Mouse (Mus musculus): ENCODE measurements at regions not wholly inside any gene's neighbourhood (a gene's known extent, or its start where the extent isn't known, plus 50 kb on each side); places are given as distances from the start of the nearest gene placed in this dataset.

DNA sequence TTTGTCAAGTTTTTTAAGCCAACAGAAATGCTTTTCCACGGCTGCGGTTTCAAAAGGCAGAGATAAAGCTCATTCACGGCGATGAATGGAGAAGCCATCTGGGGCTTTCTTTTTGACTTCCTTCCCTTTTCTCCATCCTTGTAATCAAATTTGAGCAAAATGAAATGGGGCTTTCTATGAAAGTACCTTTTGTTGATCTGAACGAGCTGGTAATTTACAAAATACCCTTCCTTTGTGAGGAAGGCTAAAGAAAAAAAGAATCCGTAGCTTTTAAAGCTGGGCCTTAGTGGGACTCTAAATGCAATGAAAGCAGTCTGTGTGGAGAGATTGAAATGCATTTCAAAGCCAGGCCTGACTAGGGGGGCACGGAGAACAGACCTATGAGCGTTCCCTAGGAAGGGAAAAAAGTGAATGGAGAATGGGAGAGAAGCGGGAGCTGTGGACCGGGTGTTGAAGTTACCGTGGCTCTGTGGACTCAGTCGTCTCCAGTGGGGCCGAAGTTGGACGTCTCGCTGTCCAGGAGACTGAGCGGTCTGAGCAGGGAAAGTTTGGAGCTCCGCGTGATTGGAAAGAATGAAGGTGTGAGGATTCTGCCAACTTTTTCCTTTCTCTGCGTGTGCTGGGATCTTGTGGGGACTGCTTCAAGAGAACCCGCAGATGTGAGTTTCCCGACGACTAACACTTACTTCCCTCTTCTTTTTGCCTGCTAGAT is 115.5 kb upstream of the Dnajc19 start:
- Histone ChIP-seq H3K4me3 (ENCODE audit: insufficient read depth, poor library complexity, severe bottlenecking) (no peak overlapping the region), H3K36me3 (ENCODE audit: control insufficient read depth, insufficient read depth) (no peaks in the 10 kb centered on the region), H3K79me2 (ENCODE audit: control insufficient read depth, insufficient read depth) (no peaks in the 10 kb centered on the region), H3K27me3 (ENCODE audit: control insufficient read depth, insufficient read depth, insufficient read length) (no peaks in the 10 kb centered on the region), H3ac (ENCODE audit: control insufficient read depth, insufficient read length, low read depth) (no peak overlapping the region), H3K79me3 (ENCODE audit: low read depth) (no peaks in the 10 kb centered on the region)
- TF ChIP-seq MYOD1 (IDR thresholded peaks at IDR 0.05; ENCODE audit: control insufficient read depth, insufficient read length, low read depth) (no peak), MAX (IDR thresholded peaks at IDR 0.05) (no peak)

DNA sequence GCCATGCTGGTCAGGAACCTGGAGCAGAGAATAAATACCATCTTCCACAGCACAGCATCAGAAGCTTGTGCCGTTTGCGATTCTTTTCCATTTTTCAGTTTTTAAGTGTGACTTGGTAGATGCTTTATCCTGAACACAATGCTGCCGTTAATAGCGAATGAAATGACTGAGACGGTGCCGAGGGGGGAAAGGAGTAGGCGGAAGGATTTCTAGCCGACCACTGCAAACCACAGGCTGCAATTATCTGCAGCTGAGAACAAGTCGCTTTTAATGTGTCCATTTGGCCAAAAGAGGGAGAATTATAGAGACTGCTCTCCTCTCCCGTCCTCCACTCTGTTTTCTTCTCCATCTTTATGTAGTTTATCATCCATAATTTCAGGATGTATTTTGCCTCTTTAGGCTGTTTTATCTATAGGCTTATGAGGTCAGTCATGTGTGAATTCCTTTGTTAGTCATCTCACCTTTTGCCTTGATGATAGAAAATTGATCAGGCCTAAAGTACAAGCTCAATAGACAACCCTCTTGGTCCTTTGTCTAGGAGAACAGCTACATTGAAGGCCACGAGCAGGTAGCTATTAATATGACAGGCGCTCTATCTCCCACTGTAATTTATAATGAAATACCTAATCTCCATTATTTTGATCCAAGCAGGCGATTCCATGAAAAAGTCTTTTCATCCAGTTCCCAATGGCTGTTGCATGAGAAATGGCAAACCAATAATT is 114.8 kb upstream of the Dnajc19 start:
- Histone ChIP-seq H3K79me3 (ENCODE audit: low read depth) (no peaks in the 10 kb centered on the region), H3K36me3 (ENCODE audit: control insufficient read depth, insufficient read depth) (no peaks in the 10 kb centered on the region), H3K4me3 (ENCODE audit: insufficient read depth, poor library complexity, severe bottlenecking) (no peak overlapping the region), H3K27me3 (ENCODE audit: control insufficient read depth, insufficient read depth, insufficient read length) (no peaks in the 10 kb centered on the region), H3ac (ENCODE audit: control insufficient read depth, insufficient read length, low read depth) (no peak overlapping the region), H3K79me2 (ENCODE audit: control insufficient read depth, insufficient read depth) (no peaks in the 10 kb centered on the region)
- no peak for TF ChIP-seq USF1 (IDR thresholded peaks at IDR 0.05; ENCODE audit: low read depth)
- TF ChIP-seq MYOG (IDR thresholded peaks at IDR 0.05; ENCODE audit: control insufficient read depth, extremely low read depth, insufficient read length), result no peak
- TF ChIP-seq CTCF (IDR thresholded peaks at IDR 0.05; ENCODE audit: control insufficient read depth, insufficient read depth, insufficient read length), result no peak
- TF ChIP-seq MAX (IDR thresholded peaks at IDR 0.05), result no peak
- TF ChIP-seq MYOD1 (IDR thresholded peaks at IDR 0.05; ENCODE audit: control insufficient read depth, insufficient read length, low read depth), result no peak
- TF ChIP-seq FOSL1 (IDR thresholded peaks at IDR 0.05; ENCODE audit: insufficient read depth, low read length, poor library complexity, severe bottlenecking), result no peak
- no peak for TF ChIP-seq CEBPB (IDR thresholded peaks at IDR 0.05; ENCODE audit: low read depth)

DNA sequence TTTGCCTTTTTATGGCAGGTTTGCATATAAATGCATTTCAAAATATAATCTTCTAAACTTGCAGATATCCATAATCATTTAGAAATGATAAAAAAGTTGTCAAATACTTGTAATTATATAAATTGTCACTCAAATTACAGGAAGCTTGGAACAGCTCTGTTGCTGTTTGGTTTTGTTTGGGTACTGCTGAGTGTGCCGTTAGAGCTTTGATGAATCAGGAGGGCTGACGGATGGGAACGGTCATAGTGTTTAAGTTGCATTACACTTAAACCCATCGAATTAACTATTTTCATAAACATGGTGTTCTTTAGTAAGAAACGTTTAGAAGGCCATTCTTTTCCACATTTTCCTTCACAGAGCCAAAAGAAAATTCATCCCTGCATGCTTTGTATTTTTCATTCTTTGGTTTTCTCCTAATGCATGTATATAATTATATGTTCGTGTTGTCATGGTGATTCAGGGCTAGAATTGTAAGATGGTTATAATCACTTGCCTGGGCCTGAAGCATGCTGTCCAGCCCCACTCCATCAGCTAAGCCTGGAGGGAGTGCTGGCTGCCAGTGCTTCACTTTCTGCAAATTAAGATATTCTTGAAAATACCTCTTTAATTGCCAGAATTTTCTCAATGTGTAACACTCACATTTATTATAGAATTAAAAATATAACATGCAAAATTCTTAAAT is 92.4 kb upstream of the Dnajc19 start:
- no peak overlapping the region for H3K4me3 ChIP-seq (ENCODE audit: insufficient read depth, poor library complexity, severe bottlenecking)
- H3K36me3 ChIP-seq (ENCODE audit: control insufficient read depth, insufficient read depth), result no peaks in the 10 kb centered on the region
- no peak overlapping the region for H3ac ChIP-seq (ENCODE audit: control insufficient read depth, insufficient read length, low read depth)
- H3K79me2 ChIP-seq (ENCODE audit: control insufficient read depth, insufficient read depth), result no peaks in the 10 kb centered on the region
- TF ChIP-seq MYOD1 (IDR thresholded peaks at IDR 0.05; ENCODE audit: control insufficient read depth, insufficient read length, low read depth) (no peak), CEBPB (IDR thresholded peaks at IDR 0.05; ENCODE audit: low read depth) (no peak), MYOG (IDR thresholded peaks at IDR 0.05; ENCODE audit: control insufficient read depth, extremely low read depth, insufficient read length) (no peak), MAX (IDR thresholded peaks at IDR 0.05) (no peak), FOSL1 (IDR thresholded peaks at IDR 0.05; ENCODE audit: insufficient read depth, low read length, poor library complexity, severe bottlenecking) (no peak), CTCF (IDR thresholded peaks at IDR 0.05; ENCODE audit: control insufficient read depth, insufficient read depth, insufficient read length) (no peak), USF1 (IDR thresholded peaks at IDR 0.05; ENCODE audit: low read depth) (no peak)
- H3K79me3 ChIP-seq (ENCODE audit: low read depth), result no peaks in the 10 kb centered on the region
- no peaks in the 10 kb centered on the region for H3K27me3 ChIP-seq (ENCODE audit: control insufficient read depth, insufficient read depth, insufficient read length)

DNA sequence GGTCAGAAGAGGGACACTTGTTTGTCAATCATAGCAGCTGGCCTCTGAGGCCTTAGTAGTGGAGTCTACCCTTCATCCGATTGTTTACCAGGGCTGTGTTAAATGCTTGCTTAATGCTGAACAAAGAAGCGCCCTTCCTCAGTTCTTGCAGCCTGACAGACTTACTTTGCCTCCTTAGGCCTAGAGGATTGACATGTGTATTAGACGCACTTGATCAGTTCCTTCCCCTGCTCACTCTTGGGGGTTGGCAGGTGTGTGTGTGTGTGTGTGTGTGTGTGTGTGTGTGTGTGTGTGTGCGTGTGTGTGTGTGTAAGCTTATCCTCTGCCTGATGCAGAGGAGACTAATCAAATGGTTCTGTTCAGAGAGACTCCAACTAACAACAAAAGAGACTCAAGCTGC is 91.8 kb upstream of the Dnajc19 start:
- H3K27me3 ChIP-seq (ENCODE audit: control insufficient read depth, insufficient read depth, insufficient read length), result no peaks in the 10 kb centered on the region
- no peak overlapping the region for H3K4me3 ChIP-seq (ENCODE audit: insufficient read depth, poor library complexity, severe bottlenecking)
- no peaks in the 10 kb centered on the region for H3K79me3 ChIP-seq (ENCODE audit: low read depth)
- no peaks in the 10 kb centered on the region for H3K36me3 ChIP-seq (ENCODE audit: control insufficient read depth, insufficient read depth)
- no peaks in the 10 kb centered on the region for H3K79me2 ChIP-seq (ENCODE audit: control insufficient read depth, insufficient read depth)
- TF ChIP-seq USF1 (IDR thresholded peaks at IDR 0.05; ENCODE audit: low read depth) (no peak), CEBPB (IDR thresholded peaks at IDR 0.05; ENCODE audit: low read depth) (no peak), FOSL1 (IDR thresholded peaks at IDR 0.05; ENCODE audit: insufficient read depth, low read length, poor library complexity, severe bottlenecking) (no peak), CTCF (IDR thresholded peaks at IDR 0.05; ENCODE audit: control insufficient read depth, insufficient read depth, insufficient read length) (no peak), MAX (IDR thresholded peaks at IDR 0.05) (no peak), MYOD1 (IDR thresholded peaks at IDR 0.05; ENCODE audit: control insufficient read depth, insufficient read length, low read depth) (no peak), MYOG (IDR thresholded peaks at IDR 0.05; ENCODE audit: control insufficient read depth, extremely low read depth, insufficient read length) (no peak)
- H3ac ChIP-seq (ENCODE audit: control insufficient read depth, insufficient read length, low read depth), result no peak overlapping the region

DNA sequence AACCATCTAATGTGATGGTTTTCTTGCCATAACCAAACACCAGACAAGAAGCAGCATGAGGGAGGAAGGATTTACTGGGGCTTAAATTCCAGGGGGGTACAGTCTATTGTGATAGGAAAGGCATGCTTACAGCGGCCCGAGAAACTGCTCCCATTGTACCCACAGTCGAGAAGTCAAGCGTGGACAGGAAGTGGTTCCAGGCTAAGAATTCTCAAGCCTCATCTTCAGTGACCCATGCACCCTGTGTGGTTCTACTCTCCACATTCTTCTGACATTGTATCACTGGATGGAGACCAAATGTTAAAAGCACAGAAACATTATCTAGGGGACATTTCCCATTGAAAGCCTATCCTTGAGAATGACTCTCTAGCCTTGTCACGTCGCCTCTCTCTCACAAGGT is 90.8 kb upstream of the Dnajc19 start:
- no peaks in the 10 kb centered on the region for H3K79me2 ChIP-seq (ENCODE audit: control insufficient read depth, insufficient read depth)
- no peaks in the 10 kb centered on the region for H3K36me3 ChIP-seq (ENCODE audit: control insufficient read depth, insufficient read depth)
- H3K27me3 ChIP-seq (ENCODE audit: control insufficient read depth, insufficient read depth, insufficient read length), result no peaks in the 10 kb centered on the region
- no peak overlapping the region for H3ac ChIP-seq (ENCODE audit: control insufficient read depth, insufficient read length, low read depth)
- no peak for TF ChIP-seq MAX (IDR thresholded peaks at IDR 0.05)
- H3K79me3 ChIP-seq (ENCODE audit: low read depth), result no peaks in the 10 kb centered on the region
- H3K4me3 ChIP-seq (ENCODE audit: insufficient read depth, poor library complexity, severe bottlenecking), result no peak overlapping the region

DNA sequence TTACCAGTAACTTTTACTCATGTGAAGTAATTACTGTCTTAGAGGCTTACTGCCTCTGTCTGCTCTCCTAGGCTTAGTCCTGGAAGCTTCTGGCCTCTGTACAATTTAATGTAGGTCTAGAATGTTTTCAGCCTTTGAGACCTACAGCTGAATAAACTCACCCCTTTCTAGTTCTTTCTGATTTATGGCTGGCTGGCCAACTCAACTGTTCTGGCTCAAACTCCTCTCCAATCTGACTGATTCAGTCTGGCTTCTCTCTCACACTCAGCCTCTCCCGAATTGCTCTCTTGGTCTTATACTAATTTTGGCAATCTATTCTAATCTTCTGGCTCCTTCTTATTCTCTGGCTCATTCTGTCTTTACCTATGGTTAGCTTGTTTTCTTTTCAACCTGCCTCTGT is 87.0 kb upstream of the Dnajc19 start:
- no peak for TF ChIP-seq MAX (IDR thresholded peaks at IDR 0.05)
- no peak for TF ChIP-seq USF1 (IDR thresholded peaks at IDR 0.05; ENCODE audit: low read depth)
- no peak for TF ChIP-seq CEBPB (IDR thresholded peaks at IDR 0.05; ENCODE audit: low read depth)
- no peak overlapping the region for H3ac ChIP-seq (ENCODE audit: control insufficient read depth, insufficient read length, low read depth)
- H3K4me3 ChIP-seq (ENCODE audit: insufficient read depth, poor library complexity, severe bottlenecking), result no peak overlapping the region
- H3K79me2 ChIP-seq (ENCODE audit: control insufficient read depth, insufficient read depth), result no peaks in the 10 kb centered on the region
- no peaks in the 10 kb centered on the region for H3K27me3 ChIP-seq (ENCODE audit: control insufficient read depth, insufficient read depth, insufficient read length)
- H3K36me3 ChIP-seq (ENCODE audit: control insufficient read depth, insufficient read depth), result no peaks in the 10 kb centered on the region
- H3K79me3 ChIP-seq (ENCODE audit: low read depth), result no peaks in the 10 kb centered on the region
